Mouse (Mus musculus) stomach, embryonic 15.5 days (tissue): ENCODE measurements at regions not wholly inside any gene's neighbourhood (a gene's known extent, or its start where the extent isn't known, plus 50 kb on each side); places are given as distances from the start of the nearest gene placed in this dataset.
"Not testable (repeated sequence)": the region's sequence is repeated elsewhere in the genome, so short reads cannot be mapped to it uniquely, and the experiment has no call there.

ENCODE experiments used
- ATAC-seq: fragments of 200-750 bp; cut with Nextera tagmentation; 2 replicates; pipeline ENCODE4 v1.8.0; 2017; ENCODE audit warnings: low read depth, moderate number of reproducible peaks, moderate TSS enrichment; ENCODE audit not compliant: insufficient read depth, low FRiP score
- H3K27ac ChIP-seq: fragments of 300-500 bp; sonication (generic); 2 replicates; pipeline ENCODE4 v1.5.1; 2015; ENCODE audit warnings: mild to moderate bottlenecking, inconsistent platforms
- H3K27me3 ChIP-seq: fragments of 300-500 bp; sonication (generic); replicated peaks from 2 replicates; pipeline ENCODE4 v1.6.1; 2015; ENCODE audit warnings: inconsistent platforms
- H3K36me3 ChIP-seq: fragments of 300-500 bp; sonication (generic); 2 replicates; pipeline ENCODE4 v1.6.1; 2015; ENCODE audit warnings: inconsistent platforms
- H3K4me1 ChIP-seq: fragments of 300-500 bp; sonication (generic); 2 replicates; pipeline ENCODE4 v1.6.1; 2015; ENCODE audit warnings: inconsistent platforms
- H3K4me2 ChIP-seq: fragments of 300-500 bp; sonication (generic); 2 replicates; pipeline ENCODE4 v1.6.1; 2015; ENCODE audit warnings: mild to moderate bottlenecking, inconsistent platforms
- H3K4me3 ChIP-seq: fragments of 300-500 bp; sonication (generic); replicated peaks from 2 replicates; pipeline ENCODE4 v1.5.1; 2015; ENCODE audit warnings: inconsistent platforms
- H3K9ac ChIP-seq: fragments of 300-500 bp; sonication (generic); 2 replicates; pipeline ENCODE4 v1.6.1; 2015; ENCODE audit warnings: inconsistent platforms
- H3K9me3 ChIP-seq: fragments of 300-500 bp; sonication (generic); 2 replicates; pipeline ENCODE4 v1.6.1; 2016; ENCODE audit warnings: inconsistent platforms
- WGBS: fragments of 180-500 bp; shearing (Covaris S2); methylation state at CpG from one replicate; pipeline ENCODE4 v1.1.7; 2015; 5-methylcytosine and 5-hydroxymethylcytosine counted together

GRCm38 (mm10) chr7:113045613-113046159 lies 91.9 kb downstream of the Rassf10 start:
- H3K9ac ChIP-seq, H3K9me3 ChIP-seq, ATAC-seq, H3K36me3 ChIP-seq, H3K4me2 ChIP-seq, H3K27ac ChIP-seq, H3K4me3 ChIP-seq, H3K27me3 ChIP-seq, H3K4me1 ChIP-seq: not testable (repeated sequence)
- WGBS = 67% methylated on average over 8 of the region's 8 CpGs

- no peak overlapping the region for H3K27ac ChIP-seq
- no peak overlapping the region for H3K4me3 ChIP-seq
- 89% methylated on average over 4 of the region's 4 CpGs for WGBS
- no peak overlapping the region for H3K4me2 ChIP-seq
- H3K9ac ChIP-seq = no peak overlapping the region
- no peak for ATAC-seq
- no peaks in the 10 kb centered on the region for H3K4me1 ChIP-seq
- no peaks in the 10 kb centered on the region for H3K36me3 ChIP-seq
- H3K9me3 ChIP-seq = no peaks in the 10 kb centered on the region
- H3K27me3 ChIP-seq = no peaks in the 10 kb centered on the region
Measured at GRCm38 (mm10) chr7:113046406-113046805, 92.6 kb downstream of the Rassf10 start.

GRCm38 (mm10) chr7:113047583-113047982 lies 93.8 kb downstream of the Rassf10 start:
- H3K27me3 ChIP-seq = no peaks in the 10 kb centered on the region
- no peak overlapping the region for H3K9ac ChIP-seq
- H3K27ac ChIP-seq = peak overlapping the region; percentile 76
- no peaks in the 10 kb centered on the region for H3K9me3 ChIP-seq
- H3K4me1 ChIP-seq = no peaks in the 10 kb centered on the region
- no peak overlapping the region for H3K4me2 ChIP-seq
- ATAC-seq = no peak
- 72% methylated on average over 3 of the region's 3 CpGs for WGBS
- no peak overlapping the region for H3K4me3 ChIP-seq
- no peaks in the 10 kb centered on the region for H3K36me3 ChIP-seq

DNA sequence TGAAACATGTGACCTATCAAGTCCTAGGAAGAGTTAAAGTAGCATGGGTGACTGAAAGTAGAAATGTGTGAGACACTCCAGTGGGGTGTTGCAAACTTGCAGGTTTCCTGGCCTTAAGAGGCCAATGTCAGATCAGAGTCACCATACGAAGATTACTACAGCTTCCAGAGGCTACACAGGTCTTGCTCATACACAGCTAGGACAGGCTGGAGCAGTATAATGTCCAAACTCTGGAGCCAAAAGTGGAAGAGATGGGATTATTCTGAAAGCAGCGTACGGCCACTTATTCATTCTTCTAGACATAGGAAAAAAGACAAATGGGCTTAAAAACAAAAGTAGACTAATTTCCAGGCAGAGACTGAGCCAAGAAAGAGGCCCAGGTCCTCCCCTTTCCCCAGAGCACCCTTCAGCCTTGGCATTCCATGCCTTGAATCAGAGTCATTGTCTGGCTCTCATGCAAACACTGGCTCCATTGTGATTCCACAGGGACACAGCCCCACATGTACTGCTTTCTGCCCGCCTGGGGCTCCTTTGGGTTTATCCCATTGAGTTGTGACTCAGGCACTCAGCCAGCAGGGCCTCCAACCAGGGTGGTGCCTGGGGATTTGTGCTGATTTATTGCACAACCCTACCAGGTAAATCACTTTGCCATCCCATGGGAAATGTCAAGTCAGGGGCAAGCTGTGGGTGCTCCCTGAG lies 94.5 kb downstream of the Rassf10 start:
- peak; percentile 85 for ATAC-seq
- no peaks in the 10 kb centered on the region for H3K27me3 ChIP-seq
- H3K4me1 ChIP-seq = no peaks in the 10 kb centered on the region
- H3K36me3 ChIP-seq = no peaks in the 10 kb centered on the region
- H3K9ac ChIP-seq = no peak overlapping the region
- H3K9me3 ChIP-seq = no peaks in the 10 kb centered on the region
- WGBS = 50% methylated on average over 4 of the region's 4 CpGs
- no peak overlapping the region for H3K4me2 ChIP-seq
- peak overlapping the region; percentile 76 for H3K27ac ChIP-seq
- H3K4me3 ChIP-seq = no peak overlapping the region

GRCm38 (mm10) chr7:113049440-113049839 lies 95.7 kb downstream of the Rassf10 start:
- WGBS = 85% methylated on average over 5 of the region's 5 CpGs
- ATAC-seq = no peak
- no peak overlapping the region for H3K9ac ChIP-seq
- H3K4me3 ChIP-seq = no peak overlapping the region
- no peaks in the 10 kb centered on the region for H3K9me3 ChIP-seq
- H3K4me1 ChIP-seq = no peaks in the 10 kb centered on the region
- no peaks in the 10 kb centered on the region for H3K36me3 ChIP-seq
- no peaks in the 10 kb centered on the region for H3K27me3 ChIP-seq
- no peak overlapping the region for H3K4me2 ChIP-seq
- no peak overlapping the region for H3K27ac ChIP-seq

GRCm38 (mm10) chr7:113052952-113053351 lies 99.2 kb downstream of the Rassf10 start:
- no peaks in the 10 kb centered on the region for H3K4me1 ChIP-seq
- H3K27ac ChIP-seq = no peak overlapping the region
- H3K9me3 ChIP-seq = no peaks in the 10 kb centered on the region
- H3K9ac ChIP-seq = no peak overlapping the region
- H3K27me3 ChIP-seq = no peaks in the 10 kb centered on the region
- no peak overlapping the region for H3K4me2 ChIP-seq
- no peak overlapping the region for H3K4me3 ChIP-seq
- no peak for ATAC-seq
- no peaks in the 10 kb centered on the region for H3K36me3 ChIP-seq
- WGBS = 54% methylated on average over 1 of the region's 1 CpGs

GRCm38 (mm10) chr7:113056421-113056820 lies 102.7 kb downstream of the Rassf10 start:
- Histone ChIP-seq H3K27ac (no peak overlapping the region), H3K4me2 (no peak overlapping the region), H3K27me3 (no peaks in the 10 kb centered on the region), H3K9me3 (no peaks in the 10 kb centered on the region), H3K36me3 (no peaks in the 10 kb centered on the region), H3K4me1 (peaks cover 23% of the 10 kb centered on the region), H3K4me3 (no peak overlapping the region), H3K9ac (no peak overlapping the region)
- 69% methylated on average over 2 of the region's 2 CpGs for WGBS
- no peak for ATAC-seq

- Histone ChIP-seq H3K9me3 (no peaks in the 10 kb centered on the region), H3K4me3 (no peak overlapping the region), H3K36me3 (no peaks in the 10 kb centered on the region), H3K4me2 (peak overlapping the region; percentile 21), H3K27me3 (no peaks in the 10 kb centered on the region), H3K4me1 (peaks cover 23% of the 10 kb centered on the region), H3K9ac (no peak overlapping the region), H3K27ac (peak overlapping the region; percentile 80)
- 17% methylated on average over 12 of the region's 12 CpGs for WGBS
- peak; percentile 80 for ATAC-seq
Measured at GRCm38 (mm10) chr7:113059211-113059966, 105.6 kb downstream of the Rassf10 start.

DNA sequence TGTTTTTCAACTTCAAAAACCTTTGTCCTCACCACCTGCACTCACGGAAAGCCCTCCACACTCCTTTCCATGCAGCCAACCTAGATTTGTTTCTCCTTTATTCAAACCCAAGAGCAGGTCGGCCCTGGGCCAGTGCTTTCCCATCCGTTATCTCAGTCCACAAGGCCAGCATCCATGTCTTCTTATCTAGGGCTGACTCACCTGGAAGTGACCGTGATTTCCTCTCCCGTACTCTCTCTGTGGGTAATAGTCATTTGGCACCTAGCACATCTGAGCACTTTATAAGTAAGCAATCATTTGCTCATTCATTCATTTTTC lies 106.2 kb downstream of the Rassf10 start:
- Histone ChIP-seq H3K4me1 (peaks cover 23% of the 10 kb centered on the region), H3K27ac (peak overlapping the region; percentile 80), H3K9ac (no peak overlapping the region), H3K4me3 (no peak overlapping the region), H3K4me2 (peak overlapping the region; percentile 21; the same call in 1 of the 2 replicates), H3K27me3 (no peaks in the 10 kb centered on the region), H3K9me3 (no peaks in the 10 kb centered on the region), H3K36me3 (no peaks in the 10 kb centered on the region)
- WGBS = 31% methylated on average over 5 of the region's 5 CpGs
- ATAC-seq = no peak

DNA sequence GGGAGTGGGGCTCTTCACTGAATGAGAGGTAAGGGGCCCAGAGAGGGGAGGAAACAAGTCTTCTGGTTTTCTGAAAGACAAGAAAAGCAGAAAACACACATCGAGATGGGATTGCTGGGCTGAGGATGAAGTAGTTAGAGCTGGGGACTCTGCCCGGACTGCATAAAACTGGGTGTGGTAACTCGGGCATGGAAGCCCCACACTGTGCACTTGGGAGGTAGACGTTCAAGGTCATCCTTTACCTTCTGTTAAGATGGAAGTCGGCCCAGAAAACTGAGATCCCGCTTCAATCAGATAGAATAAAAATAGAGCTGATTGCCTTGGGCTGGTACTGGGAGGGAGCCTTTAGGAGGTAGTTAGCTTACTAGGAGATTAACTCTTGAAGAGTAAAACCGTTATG lies 107.2 kb downstream of the Rassf10 start:
- WGBS = 73% methylated on average over 7 of the region's 7 CpGs
- peaks cover 23% of the 10 kb centered on the region for H3K4me1 ChIP-seq
- no peak for ATAC-seq

GRCm38 (mm10) chr7:113066536-113066935 lies 112.8 kb downstream of the Rassf10 start:
- Histone ChIP-seq H3K27ac (no peak overlapping the region), H3K9me3 (no peaks in the 10 kb centered on the region), H3K9ac (no peak overlapping the region), H3K4me1 (no peaks in the 10 kb centered on the region), H3K27me3 (no peaks in the 10 kb centered on the region), H3K36me3 (no peaks in the 10 kb centered on the region), H3K4me2 (no peak overlapping the region), H3K4me3 (no peak overlapping the region)
- ATAC-seq = no peak
- 64% methylated on average over 12 of the region's 12 CpGs for WGBS

More for the DNA sequence above, 107.2 kb downstream of the Rassf10 start:
- no peaks in the 10 kb centered on the region for H3K27me3 ChIP-seq
- H3K36me3 ChIP-seq = no peaks in the 10 kb centered on the region
- H3K4me3 ChIP-seq = no peak overlapping the region
- no peak overlapping the region for H3K9ac ChIP-seq
- H3K9me3 ChIP-seq = no peaks in the 10 kb centered on the region
- no peak overlapping the region for H3K4me2 ChIP-seq
- no peak overlapping the region for H3K27ac ChIP-seq

DNA sequence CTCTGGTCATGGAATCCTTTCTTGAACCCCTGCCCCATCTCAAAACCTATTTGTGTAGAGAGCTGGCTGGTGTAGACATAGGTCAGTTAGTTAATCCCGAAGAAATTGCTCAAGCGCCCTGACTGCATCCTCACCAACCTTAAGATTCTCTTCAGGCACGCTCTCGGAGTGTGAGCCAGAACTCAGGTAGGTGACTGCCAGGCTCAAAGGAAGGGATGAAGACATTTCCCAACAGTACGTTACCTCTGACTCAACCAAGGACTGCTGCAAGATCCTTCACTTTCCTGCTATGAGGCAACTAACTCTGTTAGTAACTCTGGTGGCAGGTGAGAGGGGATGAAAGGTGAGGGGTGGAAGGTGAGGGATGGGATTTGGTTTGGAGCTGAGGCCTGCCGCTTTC lies 114.5 kb downstream of the Rassf10 start:
- H3K4me3 ChIP-seq = no peak overlapping the region
- no peak overlapping the region for H3K4me2 ChIP-seq
- no peaks in the 10 kb centered on the region for H3K27me3 ChIP-seq
- H3K9me3 ChIP-seq = no peaks in the 10 kb centered on the region
- WGBS = 93% methylated on average over 6 of the region's 6 CpGs
- no peaks in the 10 kb centered on the region for H3K4me1 ChIP-seq
- H3K27ac ChIP-seq = no peak overlapping the region
- no peak overlapping the region for H3K9ac ChIP-seq
- H3K36me3 ChIP-seq = no peaks in the 10 kb centered on the region
- ATAC-seq = no peak
